Mouse (Mus musculus) forebrain, postnatal 0 days (tissue): ENCODE measurements around the gene Serpinb6c. TPM values are rescaled to one million over a fixed set of nuclear protein-coding genes. Genes with fewer than 3 reads are reported as not detected.
"Not testable (repeated sequence)": the region's sequence is repeated elsewhere in the genome, so short reads cannot be mapped to it uniquely, and the experiment has no call there.

Experiments
- ATAC-seq: fragments of 200-750 bp; cut with Nextera tagmentation; 2 replicates; pipeline ENCODE4 v1.8.0; 2017; ENCODE audit warnings: mild to moderate bottlenecking, moderate library complexity
- DNase-seq: peaks from one replicate; pipeline ENCODE4 v3.0.0-alpha.2; 2015
- H3K27ac ChIP-seq: fragments of 300-500 bp; sonication (generic); 2 replicates; pipeline ENCODE4 v1.5.1; 2014; ENCODE audit warnings: low read depth, mild to moderate bottlenecking, antibody characterized with exemption, low read length, moderate library complexity, mixed read lengths
- H3K27me3 ChIP-seq: fragments of 300-500 bp; sonication (generic); 2 replicates; pipeline ENCODE4 v1.6.1; 2014; ENCODE audit warnings: mild to moderate bottlenecking, low read length, mixed read lengths; ENCODE audit not compliant: insufficient read depth
- H3K36me3 ChIP-seq: fragments of 300-500 bp; sonication (generic); 2 replicates; pipeline ENCODE4 v1.6.1; 2014; ENCODE audit warnings: mild to moderate bottlenecking, moderate library complexity; ENCODE audit not compliant: insufficient read depth
- H3K4me1 ChIP-seq: fragments of 300-500 bp; sonication (generic); 2 replicates; pipeline ENCODE4 v1.6.1; 2014; ENCODE audit warnings: antibody characterized with exemption; ENCODE audit not compliant: insufficient read depth
- H3K4me2 ChIP-seq: fragments of 300-500 bp; sonication (generic); 2 replicates; pipeline ENCODE4 v1.6.1; 2014; ENCODE audit warnings: low read depth, mild to moderate bottlenecking, moderate library complexity
- H3K4me3 ChIP-seq: fragments of 300-500 bp; sonication (generic); 2 replicates; pipeline ENCODE4 v1.5.1; 2014; ENCODE audit warnings: low read depth, low read length, mixed read lengths
- H3K9ac ChIP-seq: fragments of 300-500 bp; sonication (generic); 2 replicates; pipeline ENCODE4 v1.6.1; 2014; ENCODE audit warnings: mild to moderate bottlenecking
- H3K9me3 ChIP-seq: fragments of 300-500 bp; sonication (generic); 2 replicates; pipeline ENCODE4 v1.6.1; 2016; ENCODE audit warnings: low read length
- CTCF ChIP-seq: sonication (generic); IDR thresholded peaks from 2 replicates; pipeline ENCODE4 v1.5.1; 2016; ENCODE audit warnings: antibody characterized with exemption, control low read depth, low read depth
- WGBS: fragments of 180-500 bp; shearing (Covaris S2); extraction: QIAGEN DNeasy Blood & Tissue Kit; methylation state at CpG from one replicate; pipeline ENCODE4 v1.1.7; 2014; 5-methylcytosine and 5-hydroxymethylcytosine counted together
- polyA plus RNA-seq: library from polyadenylated mRNA; unstranded; fragments of >200 nt; fragmentation: Nextera tagmentation; extraction: Ambion mirVana; gene quantifications from 2 replicates; pipeline ENCODE4 v1.2.1, GENCODE M21; 2015
- total RNA-seq: library from RNA; depleted of rRNA; stranded (reverse); fragments of >200 nt; gene quantifications from 2 replicates; pipeline ENCODE4 v1.2.3, GENCODE M21; 2014; rRNA removed

Serpinb6c gene
- 0.85 and 2.2 TPM in 2 replicates for total RNA-seq
- 0.18 and 0.23 TPM in 2 replicates for polyA plus RNA-seq

DNA sequence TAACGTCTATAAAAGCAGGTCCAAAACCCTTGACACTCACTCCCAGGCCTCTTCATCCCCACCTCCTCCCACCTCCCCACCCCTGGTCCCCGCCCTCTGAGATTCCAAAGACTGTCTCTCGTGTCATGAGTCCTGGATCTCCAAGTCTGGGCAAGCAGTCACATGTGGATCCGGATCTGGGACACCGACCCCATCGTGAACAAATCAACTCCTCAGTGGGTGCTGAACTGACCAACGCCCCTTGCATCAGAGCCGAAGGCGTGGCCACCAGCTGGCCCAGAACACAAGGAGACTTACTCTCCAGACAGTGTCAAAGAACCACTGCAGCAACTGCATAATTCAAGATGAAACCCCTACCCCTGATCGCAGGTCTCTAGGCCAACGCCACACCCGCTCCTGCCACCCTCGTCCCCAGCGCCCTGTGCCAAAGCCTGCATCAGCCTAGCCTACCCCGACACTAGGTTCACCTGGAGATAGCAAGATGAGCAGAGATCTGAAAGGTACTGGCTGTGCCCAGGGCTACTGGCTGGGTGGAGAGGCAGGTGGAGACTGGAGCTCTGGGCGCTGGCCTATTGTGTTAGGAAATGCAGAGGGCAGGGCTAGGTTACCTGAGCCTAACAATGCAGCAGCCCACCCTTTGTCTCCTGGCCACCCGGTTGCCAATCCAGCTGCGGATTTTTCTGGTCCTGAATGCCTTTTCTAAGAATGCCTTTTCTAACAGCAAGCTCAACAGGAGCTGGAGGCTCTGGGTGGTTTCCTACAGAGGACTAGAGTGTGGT, at the start of gene Serpinb6c:
Gene Serpinb6c (minus strand): TSS at position 533 of the 779 bp plus-strand sequence.
- H3K4me3 ChIP-seq = no peak within 1 kb of the TSS
- DNase-seq (no peak), ATAC-seq (no peak)
- no peak for TF ChIP-seq CTCF
- no peaks in the 10 kb centered on the region for H3K27me3 ChIP-seq
- no peak within 1 kb of the TSS for H3K9ac ChIP-seq
- no peaks in the 10 kb centered on the region for H3K4me1 ChIP-seq
- 79% methylated on average over 18 of the region's 18 CpGs for WGBS
- H3K4me2 ChIP-seq = no peak within 1 kb of the TSS
- H3K9me3 ChIP-seq = no peaks in the 10 kb centered on the region
- no peaks in the 10 kb centered on the region for H3K36me3 ChIP-seq
- H3K27ac ChIP-seq = no peak within 1 kb of the TSS

DNA sequence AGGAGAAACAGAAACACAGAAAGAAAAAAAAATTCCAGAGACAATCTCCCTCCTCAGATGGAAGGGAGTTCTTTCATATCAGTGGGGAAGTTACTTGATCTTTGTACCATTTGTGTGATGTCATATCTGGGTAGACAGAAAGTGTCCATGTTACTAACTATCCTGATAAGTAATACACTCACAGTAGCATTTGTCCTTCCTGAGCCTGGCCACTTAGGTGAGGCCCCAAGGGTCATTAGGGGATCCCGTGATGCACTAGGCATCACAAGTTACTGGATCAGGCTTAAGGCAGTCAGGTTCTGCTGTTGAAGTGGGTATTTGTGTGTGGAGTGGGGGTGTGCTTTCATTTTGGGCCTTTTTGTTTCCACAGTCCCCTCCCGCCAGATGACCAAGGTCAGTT, 47.4 kb upstream of the Serpinb6c start:
- 90% methylated on average over 2 of the region's 2 CpGs for WGBS
- H3K4me3 ChIP-seq = no peak overlapping the region

DNA sequence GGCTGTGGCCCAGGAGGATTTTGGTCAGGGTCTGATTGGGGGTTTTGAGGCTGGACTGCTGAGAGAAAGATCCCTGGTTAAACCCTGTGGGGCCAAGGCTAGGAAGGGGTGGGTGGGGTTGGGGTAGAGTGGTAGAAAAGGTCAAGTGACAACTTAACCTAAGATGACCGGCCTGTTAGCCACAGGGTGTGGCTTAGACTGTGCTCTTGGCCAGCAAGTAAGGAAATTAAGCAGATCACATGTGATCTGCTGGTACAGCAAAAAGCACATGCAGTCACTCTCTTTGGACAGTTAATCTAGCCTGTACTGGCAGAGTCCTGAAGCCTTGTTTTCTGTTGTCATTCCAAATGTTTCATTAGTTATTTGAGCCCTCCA, 46.6 kb upstream of the Serpinb6c start:
- Histone ChIP-seq H3K27ac (no peak overlapping the region), H3K36me3 (no peaks in the 10 kb centered on the region), H3K4me2 (no peak overlapping the region), H3K4me1 (no peaks in the 10 kb centered on the region), H3K9me3 (no peaks in the 10 kb centered on the region), H3K9ac (no peak overlapping the region), H3K27me3 (no peaks in the 10 kb centered on the region), H3K4me3 (no peak overlapping the region)
- DNase-seq (no peak), ATAC-seq (no peak)
- 81% methylated on average over 1 of the region's 1 CpGs for WGBS
- no peak for TF ChIP-seq CTCF

More for the DNA sequence above, 47.4 kb upstream of the Serpinb6c start:
- H3K27ac ChIP-seq = no peak overlapping the region
- H3K9me3 ChIP-seq = no peaks in the 10 kb centered on the region
- ATAC-seq = no peak
- H3K36me3 ChIP-seq = no peaks in the 10 kb centered on the region
- TF ChIP-seq CTCF = no peak
- H3K4me1 ChIP-seq = no peaks in the 10 kb centered on the region
- no peak overlapping the region for H3K4me2 ChIP-seq
- H3K9ac ChIP-seq = no peak overlapping the region
- no peaks in the 10 kb centered on the region for H3K27me3 ChIP-seq
- no peak for DNase-seq

DNA sequence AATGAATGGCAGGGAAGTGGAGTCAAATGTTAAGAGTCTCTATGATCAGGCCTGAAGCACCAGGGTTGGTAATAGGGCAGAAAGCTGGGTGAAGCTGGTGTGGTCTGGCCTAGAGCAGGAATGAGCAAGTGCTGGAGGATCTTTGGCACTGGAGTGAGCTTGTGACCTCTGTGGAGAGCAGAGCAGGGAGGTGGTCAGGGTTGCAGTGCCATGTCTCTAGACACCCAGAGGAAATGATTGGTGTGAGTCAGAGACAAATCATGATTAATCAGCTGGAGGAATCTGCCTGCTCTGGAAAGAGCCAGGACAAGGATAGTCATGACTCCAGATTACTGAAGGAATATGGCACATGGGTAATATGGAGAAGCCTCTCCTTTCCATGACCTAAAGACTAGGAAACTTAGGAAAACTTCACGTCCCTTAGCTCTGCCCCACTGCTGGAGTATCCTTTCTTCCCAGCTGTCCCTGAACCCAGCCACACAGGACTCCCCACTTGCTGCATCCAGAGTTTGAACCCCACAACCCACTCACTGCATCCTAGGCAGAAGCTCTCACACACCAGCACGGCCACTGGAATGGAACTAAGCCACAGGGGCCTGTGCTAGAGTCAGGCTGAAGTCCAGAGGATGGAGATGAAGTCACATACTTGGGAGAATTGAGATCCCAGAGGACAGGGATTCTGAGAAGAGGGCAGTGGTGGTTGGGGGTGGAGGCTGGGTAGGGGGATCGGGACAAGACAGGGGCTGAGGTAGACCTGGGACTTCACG, 46.0 kb upstream of the Serpinb6c start:
- Histone ChIP-seq H3K9ac (no peak overlapping the region), H3K36me3 (no peaks in the 10 kb centered on the region), H3K27me3 (no peaks in the 10 kb centered on the region), H3K4me3 (no peak overlapping the region), H3K4me2 (no peak overlapping the region), H3K4me1 (no peaks in the 10 kb centered on the region), H3K27ac (no peak overlapping the region), H3K9me3 (no peaks in the 10 kb centered on the region)
- DNase-seq = no peak
- TF ChIP-seq CTCF = no peak
- WGBS = 90% methylated on average over 4 of the region's 4 CpGs
- no peak for ATAC-seq

DNA sequence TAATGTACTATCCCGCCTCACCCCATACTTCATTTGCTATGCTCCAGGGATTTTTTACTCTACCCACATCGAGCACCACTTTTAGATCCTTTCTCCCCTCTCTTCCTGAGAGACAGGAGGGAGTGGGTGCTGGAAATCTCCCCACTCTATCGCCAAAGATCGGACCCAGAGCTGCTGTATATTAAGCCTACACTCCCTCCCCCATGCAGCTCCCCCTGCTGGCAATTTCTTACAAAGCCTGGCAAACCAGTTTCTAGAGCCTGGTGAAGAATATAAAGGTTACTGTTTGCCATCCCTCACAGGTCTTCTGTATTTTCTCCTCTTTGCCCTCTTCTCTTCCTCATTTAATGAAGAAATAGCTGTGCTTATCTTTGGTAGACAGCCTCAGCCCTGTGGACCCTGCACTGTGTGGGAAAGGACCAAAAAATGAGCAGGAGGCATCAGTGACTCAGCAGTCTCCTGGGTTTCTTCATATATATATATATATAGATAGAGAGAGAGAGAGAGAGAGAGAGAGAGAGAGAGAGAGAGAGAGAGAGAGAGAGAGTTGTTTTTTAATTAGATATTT, 36.8 kb upstream of the Serpinb6c start:
- no peak overlapping the region for H3K4me3 ChIP-seq
- H3K9ac ChIP-seq = no peak overlapping the region
- WGBS = 43% methylated on average over 4 of the region's 4 CpGs
- no peaks in the 10 kb centered on the region for H3K36me3 ChIP-seq
- no peaks in the 10 kb centered on the region for H3K27me3 ChIP-seq
- DNase-seq = no peak
- ATAC-seq = no peak
- H3K4me1 ChIP-seq = no peaks in the 10 kb centered on the region
- H3K4me2 ChIP-seq = no peak overlapping the region
- no peak overlapping the region for H3K27ac ChIP-seq
- no peaks in the 10 kb centered on the region for H3K9me3 ChIP-seq
- TF ChIP-seq CTCF = no peak

DNA sequence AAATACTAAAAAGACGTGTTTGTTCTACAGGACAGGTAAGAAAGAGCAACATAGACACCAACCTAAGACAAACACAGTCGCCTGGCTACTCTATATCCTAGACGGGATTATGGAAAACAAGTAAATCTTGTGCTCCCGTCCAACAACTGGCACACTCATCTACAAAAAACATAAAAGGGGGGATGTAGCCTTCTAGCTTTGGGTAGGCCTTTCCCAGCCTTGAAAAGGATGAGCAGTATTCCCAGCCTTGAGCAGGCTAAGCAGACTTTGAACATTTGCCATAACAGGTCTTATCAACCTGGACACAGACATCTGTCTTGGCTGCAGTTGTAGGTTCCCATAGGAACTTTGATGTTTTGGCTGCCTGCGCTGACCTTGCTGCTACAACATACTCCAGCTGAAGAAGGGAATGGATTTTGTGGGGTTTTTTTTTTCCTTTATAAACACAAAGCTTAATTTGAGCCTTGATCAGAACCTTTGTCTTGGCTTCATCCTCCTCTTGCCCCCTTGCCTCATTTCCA, 35.8 kb upstream of the Serpinb6c start:
- 92% methylated on average over 5 of the region's 5 CpGs for WGBS
- no peaks in the 10 kb centered on the region for H3K4me1 ChIP-seq
- H3K4me2 ChIP-seq = no peak overlapping the region
- H3K4me3 ChIP-seq = no peak overlapping the region
- no peak for DNase-seq
- H3K36me3 ChIP-seq = no peaks in the 10 kb centered on the region
- no peak overlapping the region for H3K27ac ChIP-seq
- no peak for ATAC-seq
- no peaks in the 10 kb centered on the region for H3K27me3 ChIP-seq
- H3K9ac ChIP-seq = no peak overlapping the region
- no peaks in the 10 kb centered on the region for H3K9me3 ChIP-seq
- TF ChIP-seq CTCF = no peak

DNA sequence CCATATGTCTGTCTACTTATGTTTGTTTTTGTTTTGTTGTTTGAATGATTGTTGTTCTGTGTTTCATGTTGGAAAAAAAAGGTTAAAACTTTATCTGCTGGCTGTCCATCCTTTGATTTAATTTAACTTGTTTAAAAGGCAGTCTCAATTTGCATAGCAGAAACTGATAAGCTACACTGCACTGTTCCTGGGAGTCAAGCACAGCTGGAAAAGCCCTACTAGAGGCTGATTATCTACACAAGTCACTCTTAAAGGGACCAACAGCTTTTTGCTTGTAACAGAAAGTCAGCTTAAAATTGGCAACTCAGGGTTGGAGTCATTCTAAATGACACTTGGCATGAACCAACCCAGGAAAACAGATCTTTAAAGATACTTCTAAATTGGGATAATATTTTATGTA, 32.1 kb upstream of the Serpinb6c start:
- not testable (repeated sequence) for ATAC-seq, H3K9ac ChIP-seq, H3K36me3 ChIP-seq, H3K4me1 ChIP-seq, H3K4me3 ChIP-seq, H3K4me2 ChIP-seq, H3K27me3 ChIP-seq, DNase-seq, H3K9me3 ChIP-seq, H3K27ac ChIP-seq
